Mouse (Mus musculus) frontal cortex, postnatal 10 days (tissue): ENCODE data around the gene Hpdl.

Source experiments
- DNase-seq, 2 experiments: peaks; one replicate each; pipeline ENCODE4 v3.0.0; 2022; ENCODE audit warnings: low spot score in 2 of 2, mixed read lengths in 1 of 2

Gene Hpdl

GRCm38 (mm10) chr4:116799901-116800300 lies 21.6 kb downstream of the Hpdl start:
- DNase-seq = no peak

GRCm38 (mm10) chr4:116796442-116797110 lies 24.9 kb downstream of the Hpdl start:
- DNase-seq = no peak

- no peak for DNase-seq
Observed at GRCm38 (mm10) chr4:116794273-116794672, 27.2 kb downstream of the Hpdl start.

- no peak for DNase-seq
Observed at GRCm38 (mm10) chr4:116792453-116792852, 29.1 kb downstream of the Hpdl start.

GRCm38 (mm10) chr4:116788956-116789355 lies 32.6 kb downstream of the Hpdl start:
- DNase-seq = peak in 1 of 2 experiments; percentile 72

GRCm38 (mm10) chr4:116787985-116788760 lies 33.3 kb downstream of the Hpdl start:
- no peak for DNase-seq

- no peak for DNase-seq
Observed at GRCm38 (mm10) chr4:116786587-116786986, 34.9 kb downstream of the Hpdl start.

- no peak for DNase-seq
Observed at GRCm38 (mm10) chr4:116782171-116782570, 39.3 kb downstream of the Hpdl start.

GRCm38 (mm10) chr4:116781366-116781765 lies 40.1 kb downstream of the Hpdl start:
- no peak for DNase-seq

GRCm38 (mm10) chr4:116780541-116780940 lies 41.0 kb downstream of the Hpdl start:
- DNase-seq = no peak

- DNase-seq = no peak
Observed at GRCm38 (mm10) chr4:116777079-116777478, 44.4 kb downstream of the Hpdl start.

GRCm38 (mm10) chr4:116776391-116776790 lies 45.1 kb downstream of the Hpdl start:
- no peak for DNase-seq
